Mouse (Mus musculus): Measurements from ENCODE around the gene Ube2t. TPM values are rescaled to one million over a fixed set of nuclear protein-coding genes. Genes with fewer than 3 reads are reported as not detected.

Gene Ube2t
- total RNA-seq, 2 experiments from 2014 or later: 2.5 to 3.3 TPM

DNA sequence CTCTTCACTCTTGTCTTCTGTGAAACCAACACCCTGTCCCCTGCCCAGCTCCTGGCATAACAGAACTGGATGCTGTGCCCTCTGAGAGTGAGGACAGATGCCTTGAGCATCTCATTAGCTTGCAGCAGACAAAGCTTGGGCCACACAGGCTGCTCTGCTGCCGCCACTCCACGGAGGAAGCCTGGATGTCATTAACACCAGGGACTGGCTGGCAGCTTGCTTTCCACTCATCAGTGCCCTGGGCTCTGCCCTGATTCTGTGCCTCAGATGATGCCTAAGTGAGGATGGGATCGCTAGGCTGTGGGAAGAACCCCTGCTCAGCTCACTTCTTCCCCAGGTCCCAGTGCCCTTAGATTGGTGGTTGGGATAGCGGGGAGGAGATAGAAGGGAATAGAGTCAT lies 33.1 kb downstream of the Ube2t start:
- DNase-seq: no peak

DNA sequence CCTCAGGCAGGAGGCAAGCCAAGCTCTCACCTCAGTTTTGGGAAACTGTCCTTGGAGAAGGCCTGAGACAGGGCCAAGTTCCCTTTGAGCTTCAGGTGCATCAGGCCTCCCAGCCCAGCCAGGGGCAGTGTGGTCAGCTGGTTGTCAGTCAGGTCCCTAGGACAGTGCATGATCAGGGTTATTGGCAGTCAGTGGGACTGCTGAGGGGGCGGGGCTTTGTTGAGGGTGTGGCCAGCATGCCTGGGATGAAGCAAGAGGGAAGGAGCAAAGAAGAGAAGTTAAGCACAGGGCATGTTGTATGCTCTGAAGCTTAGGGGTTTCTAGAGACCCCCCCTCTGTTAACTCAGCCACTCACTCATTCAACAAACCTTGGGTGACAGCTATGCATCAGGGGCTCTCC lies 33.6 kb downstream of the Ube2t start:
- DNase-seq: peak; percentile 29 to 59

DNA sequence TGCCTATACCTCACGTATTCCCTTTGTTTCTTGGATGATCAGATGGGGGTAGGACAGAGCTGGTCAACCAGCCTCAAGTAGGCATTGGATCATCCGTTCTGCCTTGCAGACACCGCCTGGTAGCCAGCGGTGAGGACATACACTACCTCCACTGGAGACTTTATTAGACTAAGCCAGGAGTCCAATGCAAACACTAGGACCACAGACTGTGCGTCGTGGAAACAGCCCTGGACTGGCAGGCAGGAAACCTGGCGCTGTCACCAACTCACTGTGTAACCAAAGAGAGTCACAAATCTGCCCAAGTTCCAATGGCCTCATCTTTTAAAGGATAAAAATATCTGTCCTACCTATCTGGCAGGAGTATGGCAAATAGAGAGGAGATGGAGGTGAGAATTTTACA lies 34.1 kb downstream of the Ube2t start:
- no peak for DNase-seq

- no peak for DNase-seq
Observed at GRCm38 (mm10) chr1:134997568-134997967, 35.2 kb downstream of the Ube2t start.

DNA sequence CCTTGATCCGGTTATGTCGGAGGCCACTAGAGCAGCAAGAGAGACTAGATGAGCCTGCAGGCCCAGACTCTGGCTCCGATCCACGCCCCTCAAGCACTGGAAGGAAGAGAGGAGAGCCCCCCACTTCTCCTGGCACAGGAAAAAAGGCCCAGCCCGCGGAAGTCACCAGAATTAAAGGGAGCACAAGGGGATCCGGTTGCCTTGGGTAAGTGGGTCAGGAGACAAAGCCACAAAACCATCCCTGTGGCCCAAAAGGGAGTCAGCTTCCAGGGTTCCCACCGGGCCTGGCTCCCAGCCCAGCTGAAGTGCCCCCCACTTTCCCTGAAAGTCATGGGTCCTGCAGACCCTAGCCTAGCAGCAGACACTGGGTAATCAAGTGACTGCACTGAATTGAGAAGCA lies 35.9 kb downstream of the Ube2t start:
- DNase-seq: no peak

- DNase-seq: no peak
Observed at GRCm38 (mm10) chr1:135000527-135000926, 38.2 kb downstream of the Ube2t start.

DNA sequence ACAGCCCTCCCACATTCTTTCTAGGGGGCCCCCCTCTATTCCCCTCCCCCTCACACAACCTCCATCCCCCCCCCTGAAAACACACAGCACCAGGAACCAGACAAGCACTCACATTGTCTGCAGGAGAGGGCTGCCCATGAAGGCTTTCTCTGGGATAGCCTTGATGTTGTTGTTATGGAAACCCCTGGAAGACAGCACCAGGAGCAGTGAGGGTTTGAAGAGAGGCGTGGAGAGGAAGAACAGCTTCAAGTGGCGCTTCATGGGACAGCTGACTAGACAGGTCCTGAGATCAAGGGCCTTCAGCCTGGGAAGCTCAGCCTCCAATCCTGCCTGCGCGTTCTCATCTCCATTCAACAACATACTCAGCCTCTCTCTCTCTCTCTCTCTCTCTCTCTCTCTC lies 41.0 kb downstream of the Ube2t start:
- DNase-seq: no peak

DNA sequence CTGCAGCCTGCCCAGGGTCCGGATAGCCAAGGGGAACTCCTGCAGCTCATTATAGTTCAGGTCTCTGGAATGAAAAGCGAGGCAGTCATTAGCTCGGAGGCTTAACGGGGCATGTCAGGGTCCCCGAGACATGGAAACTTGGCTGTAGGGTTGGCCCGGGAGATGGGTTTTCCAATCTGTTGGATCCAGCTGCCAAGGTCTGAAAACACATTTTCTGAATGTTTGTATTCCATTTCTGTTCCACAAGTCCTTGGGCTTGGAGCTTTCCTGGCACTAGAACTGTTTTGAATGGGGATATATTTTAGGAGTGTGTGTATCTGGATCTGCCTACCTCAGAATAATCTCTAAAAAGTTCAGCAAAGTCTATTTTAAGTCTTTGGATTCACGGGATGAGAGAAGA lies 43.3 kb downstream of the Ube2t start:
- DNase-seq: no peak

DNA sequence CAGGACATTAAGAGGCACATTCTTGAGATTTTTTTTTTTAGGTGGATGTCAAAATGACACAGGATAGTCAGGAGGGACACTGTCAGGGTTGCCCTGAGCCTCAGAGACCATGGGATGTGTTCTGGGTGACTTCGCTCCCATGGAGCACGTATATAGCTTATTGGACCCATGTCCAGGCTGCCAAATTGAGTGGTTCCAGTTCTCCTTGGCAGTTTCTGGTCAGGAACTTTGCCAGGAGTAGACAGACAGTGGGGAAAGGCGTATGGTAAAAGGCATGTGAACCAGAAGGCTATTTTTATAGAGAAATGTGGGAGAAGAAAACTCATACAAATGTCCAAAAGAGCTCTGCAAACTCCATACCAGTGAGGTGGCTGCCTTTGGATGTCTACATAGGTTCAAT lies 47.5 kb downstream of the Ube2t start:
- no peak for DNase-seq

GRCm38 (mm10) chr1:135011912-135012311 lies 49.5 kb downstream of the Ube2t start:
- DNase-seq: no peak

GRCm38 (mm10) chr1:135012472-135012871 lies 50.1 kb downstream of the Ube2t start:
- DNase-seq: no peak

- no peak for DNase-seq
Observed at GRCm38 (mm10) chr1:135014921-135015445, 52.6 kb downstream of the Ube2t start.

DNA sequence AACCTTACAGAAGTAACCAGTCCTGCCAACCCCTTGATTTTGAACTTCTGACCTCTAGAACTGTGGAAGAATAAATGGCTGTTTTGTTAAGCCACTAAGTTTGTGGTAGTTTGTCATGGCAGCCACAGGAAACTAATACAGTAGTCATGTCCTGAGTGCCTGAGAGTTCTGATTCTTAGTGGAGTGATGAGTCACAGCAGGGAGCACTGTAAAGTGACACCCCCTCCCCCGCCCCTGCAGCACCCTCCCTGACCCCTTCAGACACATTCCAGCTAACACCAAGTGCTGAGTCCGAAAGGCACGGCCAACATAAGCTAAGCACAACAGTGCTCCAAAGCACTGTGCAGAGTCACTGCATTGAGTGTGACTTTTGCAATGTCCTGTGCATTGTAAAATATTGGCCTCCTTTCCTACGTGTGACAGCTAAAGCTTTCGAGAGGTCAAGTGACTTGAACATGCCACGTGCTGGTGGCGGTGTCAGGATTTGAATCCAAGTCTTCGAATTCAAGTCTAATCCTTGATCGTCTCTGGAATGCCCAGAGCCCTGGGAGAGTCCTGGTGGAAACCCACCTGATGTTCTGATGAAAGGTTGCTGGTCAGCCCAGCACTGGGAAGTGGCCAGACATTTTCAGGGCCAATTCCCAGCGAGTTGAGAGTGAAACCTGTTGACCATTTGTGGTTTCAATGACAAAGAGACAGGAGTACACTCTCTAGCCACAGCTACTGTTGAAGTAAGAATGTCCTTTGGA lies 54.7 kb downstream of the Ube2t start:
- DNase-seq: no peak

GRCm38 (mm10) chr1:135017656-135018015 lies 55.3 kb downstream of the Ube2t start:
- DNase-seq: no peak

DNA sequence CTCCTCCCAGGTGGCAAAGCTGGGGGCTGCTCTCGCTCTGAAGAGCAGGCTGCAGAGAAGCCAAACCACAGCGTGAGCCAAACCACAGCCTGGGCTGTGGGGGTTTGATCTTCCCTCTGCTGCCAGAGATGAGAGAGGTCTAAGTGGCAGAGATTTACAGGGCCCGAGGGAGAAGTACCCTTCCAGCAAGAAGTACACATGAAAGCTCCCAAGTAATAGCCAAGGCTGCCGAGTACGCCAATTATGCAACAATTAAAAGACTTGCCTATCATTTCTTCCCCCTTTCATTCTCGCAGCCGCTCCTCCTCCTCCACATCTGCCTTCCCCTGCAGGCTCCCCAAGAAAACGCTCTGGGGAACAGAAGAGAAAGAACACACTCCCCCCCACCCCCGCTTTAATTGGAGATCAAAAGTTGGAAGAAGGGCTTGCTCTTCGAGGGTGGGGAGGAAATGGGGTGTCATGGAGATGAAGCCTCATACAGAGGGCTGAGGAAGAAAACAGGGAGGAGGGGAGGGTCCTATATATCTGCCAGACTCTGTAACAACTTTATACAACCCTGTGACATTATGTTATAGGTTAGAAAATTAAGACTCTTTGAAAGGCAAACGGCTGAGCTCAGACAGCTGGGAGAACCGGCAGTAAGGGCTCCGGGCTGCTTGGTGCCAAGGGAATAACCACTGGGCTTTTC lies 56.9 kb downstream of the Ube2t start:
- peak in 1 of 2 experiments; percentile 29 for DNase-seq

- peak in 1 of 2 experiments; percentile 35 for DNase-seq
Observed at GRCm38 (mm10) chr1:135019775-135020167, 57.4 kb downstream of the Ube2t start.

DNA sequence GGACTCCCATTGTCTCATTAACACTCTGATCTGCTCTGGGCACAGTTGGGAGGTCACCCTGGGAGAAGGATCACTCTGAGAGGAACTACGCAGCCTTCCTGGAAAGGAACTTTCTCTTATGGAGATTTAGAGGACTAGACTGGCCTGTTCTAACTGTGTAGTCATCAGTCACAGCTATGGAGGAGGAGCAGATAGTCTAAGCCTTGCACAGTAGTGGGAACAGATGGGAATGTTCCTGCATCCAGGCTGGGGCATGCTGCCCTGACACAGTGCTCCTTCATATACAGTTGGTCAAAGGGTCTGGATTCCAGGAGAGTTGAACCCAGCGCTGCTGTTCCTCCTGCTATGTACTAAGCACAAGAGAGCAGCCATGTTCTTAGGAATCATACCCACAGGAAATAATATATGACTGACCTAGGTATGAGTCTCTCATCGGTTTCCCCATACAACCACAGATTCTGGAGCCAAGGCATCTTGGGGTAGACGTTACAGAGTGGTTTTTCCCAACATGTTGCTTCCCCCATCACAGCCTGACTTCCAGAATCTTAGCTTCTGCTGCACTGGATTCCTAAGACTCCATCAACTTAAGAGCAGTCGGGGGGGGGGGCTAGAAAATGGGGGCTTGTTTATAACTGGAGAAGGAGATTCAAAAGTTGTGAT lies 58.0 kb downstream of the Ube2t start:
- no peak for DNase-seq

GRCm38 (mm10) chr1:135020970-135021369 lies 58.6 kb downstream of the Ube2t start:
- DNase-seq: no peak

DNA sequence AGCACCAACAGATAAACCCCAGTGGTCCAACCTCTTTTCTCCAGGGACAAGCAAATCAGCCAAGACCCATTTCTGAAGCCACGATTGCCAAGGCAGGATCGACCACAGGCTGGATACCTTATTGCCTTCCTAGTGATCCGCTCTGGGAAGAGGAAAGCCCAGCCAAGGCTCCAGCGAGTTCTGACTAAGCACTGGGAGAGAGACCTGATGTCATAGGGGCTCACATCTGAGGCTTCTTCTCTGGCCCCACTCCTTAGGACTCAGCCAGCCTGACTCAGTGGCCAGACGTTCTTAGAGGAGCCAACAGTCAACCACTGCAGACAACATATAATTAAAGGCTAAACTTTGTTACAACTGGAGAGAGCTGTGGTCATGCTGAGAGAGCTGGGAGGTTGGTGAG lies 59.6 kb downstream of the Ube2t start:
- no peak for DNase-seq

DNA sequence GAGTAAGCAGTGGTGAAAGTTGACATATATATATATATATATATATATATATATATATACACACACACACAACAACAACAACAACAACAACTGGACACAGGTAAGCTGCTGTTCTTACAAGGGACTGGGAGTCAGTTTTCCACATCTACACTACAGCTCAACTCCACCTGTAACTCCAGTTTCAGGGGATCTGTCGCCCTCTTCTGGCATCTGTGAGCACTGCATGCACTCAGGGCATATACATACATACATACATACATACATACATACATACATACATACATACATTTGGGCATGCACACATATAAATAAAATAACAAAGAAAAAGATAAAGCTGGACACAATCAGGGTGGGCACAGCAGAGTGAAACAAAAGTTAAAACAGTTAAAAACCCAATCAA lies 61.2 kb downstream of the Ube2t start:
- no peak for DNase-seq
